ENCODE assay signal across 10 mouse cellular contexts in genomic region chr10:51235586-51236575, GRCm38 (mm10).
A peak's percentile ranks its signal among the peaks of the same experiment; 100 is the strongest.
DNase-seq lines count a peak whose midpoint lies in the region; ATAC-seq and TF ChIP-seq lines count a peak whose summit lies in the region.
"Had no signal": no experiment of that assay in that cellular context is flagged by ENCODE, and none has a peak within 500 bp of the region (broad histone marks: within the 10 kb centered on the region; RNA-seq: fewer than 3 reads in every experiment).

No protein-coding gene starts in this region.

- 0 out of 2 replicates have a peak, but pooled peaks cover 3% of the 10 kb centered on the region for H3K4me1 ChIP-seq in hindbrain, embryonic 11.5 days (replicated peaks; ENCODE audit: control insufficient read depth, insufficient read depth, low read length)
- peaks cover 18% of the 10 kb centered on the region for H3K4me1 ChIP-seq in limb, embryonic 10.5 days
- H3K4me1 ChIP-seq: intestine, embryonic 15.5 days had no signal

- WGBS in hindbrain, embryonic 11.5 days: 30% methylated on average over 10 of the region's 10 CpGs
- WGBS in limb, embryonic 10.5 days: 32% methylated on average over 10 of the region's 10 CpGs

- no peaks in the 10 kb centered on the region for H3K27me3 ChIP-seq in hindbrain, embryonic 11.5 days (ENCODE audit: control insufficient read depth, insufficient read depth, low read length)
- no peaks in the 10 kb centered on the region for H3K27me3 ChIP-seq in limb, embryonic 10.5 days (ENCODE audit: low read depth, poor library complexity, severe bottlenecking)
- H3K27me3 ChIP-seq: intestine, embryonic 15.5 days had no signal

- TF ChIP-seq CTCF in left cerebral cortex, adult 2 months (IDR thresholded peaks at IDR 0.05): no peak

- peak; percentile 88 for ATAC-seq in hindbrain, embryonic 11.5 days (ENCODE audit: low FRiP score)
- ATAC-seq: intestine, embryonic 15.5 days had no signal

- intact Hi-C loops in left cerebral cortex, adult 2 months (cut with DNase I): no loop called here

- no peak overlapping the region for H3K9ac ChIP-seq in hindbrain, embryonic 11.5 days (ENCODE audit: low read depth, low read length)
- H3K9ac ChIP-seq: intestine, embryonic 15.5 days; liver, embryonic 14.5 days had no signal

- no peak overlapping the region for H3K4me2 ChIP-seq in hindbrain, embryonic 11.5 days (replicated peaks; ENCODE audit: low read depth, low read length)
- H3K4me2 ChIP-seq: intestine, embryonic 15.5 days had no signal

- H3K27ac ChIP-seq in hindbrain, embryonic 11.5 days (ENCODE audit: low read depth, low read length): no peak overlapping the region
- no peak overlapping the region for H3K27ac ChIP-seq in limb, embryonic 10.5 days
- H3K27ac ChIP-seq in left cerebral cortex, adult 2 months: no peak overlapping the region
- H3K27ac ChIP-seq: intestine, embryonic 15.5 days; liver, embryonic 14.5 days had no signal

- H3K9me3 ChIP-seq in hindbrain, embryonic 11.5 days (ENCODE audit: control insufficient read depth, low read length): no peaks in the 10 kb centered on the region
- H3K9me3 ChIP-seq in limb, embryonic 10.5 days (replicated peaks): no peaks in the 10 kb centered on the region
- H3K9me3 ChIP-seq: intestine, embryonic 15.5 days had no signal

- no peak overlapping the region for H3K4me3 ChIP-seq in hindbrain, embryonic 11.5 days (ENCODE audit: low read depth, low read length)
- H3K4me3 ChIP-seq in limb, embryonic 10.5 days: no peak overlapping the region
- H3K4me3 ChIP-seq in left cerebral cortex, adult 2 months: no peak overlapping the region
- H3K4me3 ChIP-seq: intestine, embryonic 15.5 days had no signal

- DNase-seq in A20 (ENCODE audit: low read depth, low spot score): peak; percentile 75
- DNase-seq in embryo, embryonic 10 days (ENCODE audit: low spot score): peak; percentile 81
- peak; percentile 51 for DNase-seq in hindbrain, embryonic 11.5 days (ENCODE audit: low spot score)
- peak; percentile 57 for DNase-seq in limb, embryonic 10.5 days (ENCODE audit: low spot score)
- DNase-seq in urinary bladder, postnatal 10 days (ENCODE audit: low spot score): no peak
- DNase-seq in left cerebral cortex, adult 2 months (ENCODE audit: extremely low spot score in 1 of 2, low spot score in 2 of 2): no peak
- no peak for DNase-seq in layer of hippocampus, postnatal 36 days
- DNase-seq in layer of hippocampus, adult 18-20 months (ENCODE audit: low spot score in 2 of 2): no peak

- H3K36me3 ChIP-seq in hindbrain, embryonic 11.5 days (ENCODE audit: control insufficient read depth, insufficient read depth, low read length): no peaks in the 10 kb centered on the region
- no peaks in the 10 kb centered on the region for H3K36me3 ChIP-seq in limb, embryonic 10.5 days
- H3K36me3 ChIP-seq: intestine, embryonic 15.5 days had no signal

Comparison
In these comparisons a context has a peak if more than half of its experiments do, and no peak if none do; other contexts are left out.
1. DNase-seq: peak in A20 (single experiment), embryo, embryonic 10 days (single experiment), hindbrain, embryonic 11.5 days (single experiment) and limb, embryonic 10.5 days (single experiment); none in urinary bladder, postnatal 10 days (single experiment), left cerebral cortex, adult 2 months (0 of 2), layer of hippocampus, postnatal 36 days (0 of 2) and layer of hippocampus, adult 18-20 months (0 of 2).